Mouse (Mus musculus): Measurements from ENCODE around the gene Eef1akmt1.

The Eef1akmt1 gene

DNA sequence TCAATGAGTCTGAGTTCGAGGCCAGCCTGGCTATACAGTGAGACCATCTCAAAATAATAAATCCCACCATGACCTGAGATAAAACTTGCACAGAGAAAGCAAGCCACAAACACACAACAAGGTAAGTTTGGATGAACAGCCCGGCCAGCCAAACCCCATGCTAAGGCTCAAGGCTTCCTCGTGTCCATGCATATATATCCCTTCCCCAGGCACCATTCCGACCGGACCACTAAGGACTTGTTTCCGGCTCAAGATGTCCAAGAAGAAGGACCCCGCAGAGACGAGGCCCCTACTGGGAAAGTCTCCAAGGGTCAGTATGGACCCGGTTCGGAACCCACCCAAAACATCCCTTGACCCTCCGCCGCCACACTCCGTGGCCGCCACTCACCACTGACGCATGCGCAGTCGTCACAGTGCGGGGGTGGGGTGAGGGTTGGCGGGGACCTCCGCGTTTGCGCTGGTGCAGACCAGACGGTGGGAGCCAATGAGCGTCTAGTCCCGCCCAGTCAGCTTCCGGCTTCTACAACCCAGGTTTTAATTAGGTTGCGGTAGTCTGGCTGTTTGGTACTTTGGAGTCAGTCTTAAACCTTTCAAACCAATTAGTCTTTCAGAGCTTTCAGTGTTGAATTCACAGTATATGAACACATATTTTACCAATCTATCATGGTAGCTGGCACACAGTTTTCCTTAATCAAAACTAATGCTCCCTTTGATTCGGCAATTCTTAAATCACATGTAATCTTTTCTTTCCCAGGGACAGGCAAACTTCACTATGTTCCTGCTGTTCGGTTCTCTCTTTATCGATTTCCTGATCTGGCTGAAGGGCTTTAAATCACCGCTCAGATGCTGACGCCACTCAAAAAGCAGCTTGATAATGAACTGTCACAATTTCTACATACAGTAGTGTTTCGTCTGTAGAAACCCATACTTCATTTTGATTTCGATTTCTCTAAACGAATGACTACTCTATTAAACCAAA, at the start of gene Eef1akmt1:
Gene Eef1akmt1 (minus strand): TSS at position 458 of the 979 bp plus-strand sequence.
- DNase-seq: peak; percentile 94 to 95

DNA sequence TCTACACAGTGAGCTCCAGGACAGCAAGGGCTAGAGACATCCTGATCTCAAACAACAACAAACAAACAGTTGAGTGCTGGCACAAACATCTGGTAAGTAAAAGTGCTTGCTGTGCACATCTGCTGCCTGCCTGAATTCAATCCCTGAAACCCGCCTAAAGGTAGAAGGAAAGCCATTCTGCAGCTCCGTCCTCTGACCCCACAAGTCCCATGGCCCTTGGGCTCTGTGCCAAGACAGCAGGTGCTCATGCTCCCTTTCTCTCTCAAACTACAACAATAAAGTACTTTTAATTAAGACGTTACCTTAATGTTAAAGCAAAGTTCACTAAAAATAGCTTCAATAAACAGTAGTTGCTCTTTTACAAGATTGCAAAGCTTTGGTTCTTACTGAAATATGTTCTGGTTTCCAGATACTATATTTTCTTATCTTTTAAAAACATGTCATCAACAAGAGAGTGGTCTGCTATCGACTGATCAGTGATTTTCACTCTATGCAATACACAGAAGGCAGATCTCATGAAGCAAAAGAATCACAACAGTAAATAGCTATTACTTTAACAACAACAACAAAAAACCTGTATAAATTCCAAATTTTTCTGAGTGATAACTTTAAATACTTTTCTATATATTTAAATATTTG, 49.3 kb upstream of the Eef1akmt1 start:
- peak; percentile 11 to 34 for DNase-seq

DNA sequence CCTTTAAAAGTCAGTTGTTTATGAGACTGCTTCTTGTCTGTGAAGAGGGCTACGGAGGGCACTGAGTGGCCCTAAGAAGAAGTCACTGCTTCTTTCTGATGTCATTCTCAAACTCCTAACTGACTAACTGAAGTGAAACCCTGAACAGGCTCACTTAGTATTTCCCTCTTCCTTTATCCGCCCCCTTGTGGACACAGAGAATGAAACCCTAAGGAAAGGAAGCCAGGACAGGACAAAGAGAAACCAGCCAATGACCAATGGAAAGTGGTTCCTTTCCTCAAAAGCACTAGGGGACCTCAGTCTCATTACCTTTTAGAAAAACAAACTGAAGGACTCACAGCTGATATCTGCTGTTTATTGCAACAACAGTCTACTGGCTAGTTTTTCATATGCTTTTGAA, 48.1 kb upstream of the Eef1akmt1 start:
- DNase-seq: peak; percentile 15 to 33

DNA sequence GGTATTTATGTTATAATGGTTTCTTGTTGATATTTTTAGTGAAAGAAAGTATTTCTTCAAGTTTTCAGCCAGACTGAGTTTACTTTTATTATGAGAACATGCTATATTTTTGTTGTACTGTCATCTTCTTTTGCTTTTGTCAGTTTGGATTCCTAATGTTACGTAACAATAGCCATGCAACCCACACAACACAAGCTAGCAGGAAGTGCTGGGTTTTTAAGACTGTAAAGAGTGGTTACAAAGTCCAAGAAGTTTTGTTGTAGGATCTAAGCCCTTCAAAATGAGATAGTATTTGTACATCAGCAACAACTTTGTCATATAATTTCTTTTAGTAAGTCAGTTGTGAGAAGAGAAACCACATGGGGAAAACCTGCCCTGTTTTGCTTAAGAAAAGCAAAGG, 46.3 kb upstream of the Eef1akmt1 start:
- no peak for DNase-seq

DNA sequence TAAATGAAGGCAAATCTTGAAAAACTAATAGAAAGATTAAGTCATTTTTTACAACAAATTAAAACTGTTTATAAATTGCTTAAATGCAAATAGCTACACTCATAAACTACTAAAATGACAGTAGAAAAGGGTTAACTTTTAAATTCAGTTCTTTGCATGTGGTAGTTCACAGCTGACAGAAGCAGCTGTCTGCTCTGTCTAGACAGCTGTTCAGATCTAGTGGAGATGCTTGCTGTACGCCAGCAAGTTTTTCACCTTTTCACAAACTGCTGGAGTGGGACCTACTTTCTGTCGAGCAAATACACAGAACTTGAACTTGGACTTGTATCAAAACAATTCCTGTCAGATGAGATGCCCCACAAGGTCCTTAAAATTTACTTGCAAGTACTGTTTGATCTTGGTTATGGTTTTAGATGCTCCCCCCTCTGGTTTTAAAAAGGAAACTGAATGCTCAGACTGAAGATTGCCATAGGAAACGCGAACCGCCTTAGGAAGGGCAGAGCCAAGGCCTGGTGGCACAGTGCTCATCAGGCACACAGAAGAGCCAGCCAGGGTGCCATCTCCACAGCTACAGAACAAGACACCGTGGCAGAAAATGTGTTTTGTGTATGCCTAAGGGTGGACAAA, 45.0 kb upstream of the Eef1akmt1 start:
- no peak for DNase-seq

DNA sequence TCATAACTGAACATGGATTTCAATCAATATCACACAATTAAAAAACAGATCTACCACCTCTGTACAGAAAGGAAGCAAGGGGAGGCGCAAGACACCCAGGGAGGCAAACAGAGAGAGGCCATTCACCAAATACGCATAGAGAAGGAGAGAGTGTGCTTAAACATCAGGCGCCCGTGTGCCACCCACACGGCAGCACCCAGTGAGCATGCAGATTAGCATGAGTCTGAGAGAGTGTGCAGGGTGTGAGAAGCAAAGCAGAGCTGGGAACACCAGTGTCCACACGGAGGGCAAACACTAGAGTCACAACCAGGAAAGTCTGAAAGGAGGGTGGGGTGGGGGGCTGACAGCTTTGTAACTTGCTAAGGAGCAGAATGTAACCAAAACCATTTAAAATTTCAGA, 44.4 kb upstream of the Eef1akmt1 start:
- no peak for DNase-seq

DNA sequence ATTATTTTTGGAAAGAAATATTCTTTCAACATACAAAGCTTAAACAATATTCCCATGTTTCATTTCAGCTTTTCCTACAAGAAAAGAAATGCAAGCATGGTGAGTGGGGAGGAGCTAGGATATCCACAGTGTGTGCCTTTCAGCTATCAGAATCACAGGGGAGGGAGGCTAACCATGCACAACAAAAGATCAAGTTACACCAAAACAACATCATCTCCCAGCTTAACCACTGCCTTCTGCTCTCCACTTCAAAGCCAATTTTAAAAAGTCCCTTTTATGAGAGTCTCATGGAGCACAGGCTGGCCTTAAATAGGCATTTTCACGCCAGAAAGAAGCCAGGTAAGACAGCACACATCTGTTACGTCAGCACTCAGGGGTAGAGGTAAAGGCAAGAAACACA, 39.6 kb upstream of the Eef1akmt1 start:
- DNase-seq: no peak

DNA sequence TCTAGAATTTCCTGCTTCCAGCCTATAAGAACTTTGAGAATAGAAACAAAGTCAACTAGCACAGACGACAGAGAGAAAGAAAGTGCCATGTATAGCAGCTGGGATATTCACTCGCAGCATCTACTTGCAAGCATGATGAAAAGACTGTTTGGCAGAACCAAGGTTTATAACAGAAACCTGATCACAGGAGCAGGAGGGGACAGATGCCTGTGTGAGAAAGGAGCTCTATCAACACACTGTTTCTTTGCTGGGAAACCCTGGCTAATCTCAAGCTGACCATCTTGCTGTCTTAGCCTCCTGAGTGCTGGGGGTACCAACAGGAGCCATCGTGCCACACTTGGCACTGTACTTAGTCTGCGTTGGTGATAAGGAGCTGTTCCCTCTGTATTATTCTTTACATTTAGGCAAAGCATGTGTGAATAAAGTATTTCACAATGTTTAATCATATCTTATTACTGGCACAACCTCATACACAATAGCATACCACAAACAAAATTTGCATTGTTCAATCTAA, 38.5 kb upstream of the Eef1akmt1 start:
- no peak for DNase-seq

DNA sequence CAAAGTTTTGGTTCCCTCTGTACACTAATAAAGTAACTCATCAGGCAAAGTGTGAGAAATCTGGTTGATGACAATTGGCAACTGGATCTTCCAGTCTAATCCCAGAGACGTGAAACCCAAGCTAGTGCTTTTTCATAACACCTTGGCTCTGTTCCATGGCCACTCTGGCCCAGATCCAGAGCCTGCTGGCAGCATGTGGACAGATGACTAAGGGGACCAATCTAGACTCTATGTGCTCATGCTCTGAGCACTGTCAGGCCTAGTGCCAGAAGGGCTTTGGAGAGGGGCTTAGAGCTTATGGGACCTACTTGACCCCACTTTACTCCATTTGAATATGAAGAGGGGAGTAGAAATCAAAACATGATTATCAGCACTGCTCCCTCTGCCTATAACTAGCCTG, 36.1 kb upstream of the Eef1akmt1 start:
- peak; percentile 78 to 88 for DNase-seq

DNA sequence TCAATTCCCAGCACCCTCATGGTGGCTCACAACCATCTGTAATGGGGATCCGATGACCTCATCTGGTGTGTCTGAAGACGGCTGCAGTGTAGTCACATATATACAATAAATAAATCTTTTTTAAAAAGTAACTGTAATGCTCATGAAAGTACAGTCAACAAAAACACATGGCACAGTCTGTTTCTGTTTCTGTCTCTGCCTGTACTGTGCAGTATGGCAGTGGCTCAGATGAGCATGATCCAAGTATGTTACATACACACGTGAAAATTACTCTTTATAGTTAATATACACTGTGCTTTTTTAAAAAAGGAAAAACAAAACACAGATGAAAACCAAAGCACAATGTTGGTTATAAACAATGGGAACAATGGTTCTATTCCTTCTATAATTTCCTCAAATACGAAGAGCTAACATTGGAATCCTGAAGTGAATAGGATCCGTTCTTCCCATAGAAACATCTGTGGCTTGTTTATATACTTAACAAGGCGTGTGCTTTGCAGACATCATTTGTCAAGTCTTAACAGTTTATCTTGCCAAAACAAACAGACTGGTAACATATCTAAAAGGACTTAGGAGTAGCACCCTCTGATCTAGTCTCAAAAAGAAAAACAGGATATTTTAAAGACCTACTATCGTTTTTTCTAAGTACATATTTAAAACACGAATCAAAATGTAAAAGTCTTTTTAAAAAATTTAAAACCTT, 35.4 kb upstream of the Eef1akmt1 start:
- DNase-seq: no peak

DNA sequence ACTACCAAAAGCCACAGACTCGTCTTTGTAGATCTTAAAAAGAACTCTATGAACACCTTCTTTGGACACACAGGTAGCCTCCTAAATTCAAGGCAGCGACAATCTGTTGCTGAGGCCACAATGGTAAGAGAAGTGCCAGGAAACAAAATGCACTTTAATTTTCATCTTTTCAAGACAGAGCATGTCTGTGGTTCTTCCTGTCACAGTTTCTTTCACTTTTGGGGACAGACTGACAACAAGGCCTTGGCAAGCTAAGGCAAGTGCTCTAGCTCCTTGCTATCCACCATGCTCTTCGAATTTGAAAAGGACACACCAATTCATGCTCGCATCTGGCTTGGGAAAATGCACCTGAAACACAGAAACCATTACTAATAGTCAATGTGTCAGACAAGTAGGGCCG, 21.9 kb upstream of the Eef1akmt1 start:
- DNase-seq: no peak

DNA sequence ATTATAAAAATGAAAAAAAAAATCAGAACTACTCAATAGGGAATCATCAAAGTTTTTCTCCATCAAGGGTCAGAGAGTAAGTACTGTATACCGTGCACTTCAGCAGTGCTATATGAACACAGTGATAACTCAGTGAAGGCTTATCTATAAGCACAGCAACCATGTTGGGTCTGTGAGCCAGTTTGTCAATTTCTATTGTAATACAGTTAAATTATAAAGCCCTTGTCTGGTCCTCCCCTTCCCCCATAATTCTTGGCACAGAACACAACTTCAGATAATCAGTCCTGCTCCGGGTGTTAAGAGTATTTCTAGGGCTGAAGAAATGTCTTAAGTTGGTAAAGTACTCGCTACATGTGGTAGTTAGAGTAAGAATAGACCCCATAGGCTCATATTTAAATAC, 20.4 kb upstream of the Eef1akmt1 start:
- no peak for DNase-seq

DNA sequence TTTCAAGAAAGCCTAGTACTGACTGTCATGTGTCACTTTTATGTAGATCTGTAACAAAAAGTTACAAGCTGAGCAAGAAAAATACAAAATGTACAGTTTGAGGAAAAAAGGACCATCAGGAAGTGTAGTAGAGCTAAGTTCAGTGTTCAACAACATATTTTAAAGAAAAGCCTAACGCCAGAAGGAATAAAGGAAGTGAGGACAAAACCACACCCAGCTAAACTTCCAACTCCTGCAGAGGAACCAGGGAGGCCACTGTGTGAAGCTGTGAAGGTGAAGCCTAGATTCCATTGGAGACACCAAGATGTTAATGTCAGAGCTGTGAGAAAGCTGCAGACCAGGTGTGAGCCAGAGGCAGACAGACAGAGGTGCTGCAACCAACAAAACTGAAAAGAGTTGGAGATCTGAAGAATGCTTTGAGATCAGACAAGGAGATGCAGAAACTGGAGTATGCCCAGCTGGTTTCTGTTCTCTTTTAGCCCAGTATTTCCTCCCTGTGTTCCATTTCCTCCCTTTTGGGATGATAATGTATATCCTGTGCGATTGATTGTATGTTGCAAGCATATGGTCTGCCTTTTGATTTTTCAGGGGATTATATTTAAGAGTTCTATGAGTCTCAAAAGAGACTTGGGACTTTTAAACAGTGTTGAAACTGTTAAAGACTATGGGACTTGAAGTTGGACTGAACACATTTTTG, 5.1 kb upstream of the Eef1akmt1 start:
- DNase-seq: no peak

DNA sequence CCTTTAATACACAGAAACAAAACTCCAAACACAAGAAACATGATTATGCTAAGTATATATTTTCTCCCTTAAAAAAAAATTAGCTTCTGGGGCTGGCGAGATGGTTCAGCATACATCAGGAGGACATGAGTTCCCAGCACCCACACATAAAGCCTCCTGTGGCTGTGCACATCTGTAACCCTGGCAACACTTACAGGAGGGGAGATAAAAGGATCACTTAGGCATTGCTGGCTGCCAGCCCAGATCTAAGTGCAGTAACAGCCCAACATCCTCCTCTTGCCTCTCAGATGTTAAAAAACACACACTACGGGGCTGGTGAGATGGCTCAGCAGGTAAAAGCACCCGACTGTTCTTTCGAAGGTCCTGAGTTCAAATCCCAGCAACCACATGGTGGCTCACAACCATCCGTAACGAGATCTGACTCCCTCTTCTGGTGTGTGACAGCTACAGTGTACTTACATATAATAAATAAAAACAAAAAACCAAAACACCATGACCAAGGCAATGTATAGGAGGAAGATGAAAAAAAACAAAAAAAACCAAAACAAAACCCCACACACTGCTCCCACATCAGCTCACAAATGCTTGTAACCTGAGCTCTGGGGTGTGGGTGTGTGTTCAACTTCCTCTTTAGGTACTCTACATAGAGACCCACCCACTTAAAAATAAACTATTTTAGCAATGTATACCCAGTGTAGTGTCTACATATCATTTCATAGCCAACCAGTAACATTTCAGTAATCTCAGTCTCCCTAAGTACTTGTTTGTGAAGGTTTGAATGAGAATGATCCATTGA, 3.6 kb upstream of the Eef1akmt1 start:
- no peak for DNase-seq

DNA sequence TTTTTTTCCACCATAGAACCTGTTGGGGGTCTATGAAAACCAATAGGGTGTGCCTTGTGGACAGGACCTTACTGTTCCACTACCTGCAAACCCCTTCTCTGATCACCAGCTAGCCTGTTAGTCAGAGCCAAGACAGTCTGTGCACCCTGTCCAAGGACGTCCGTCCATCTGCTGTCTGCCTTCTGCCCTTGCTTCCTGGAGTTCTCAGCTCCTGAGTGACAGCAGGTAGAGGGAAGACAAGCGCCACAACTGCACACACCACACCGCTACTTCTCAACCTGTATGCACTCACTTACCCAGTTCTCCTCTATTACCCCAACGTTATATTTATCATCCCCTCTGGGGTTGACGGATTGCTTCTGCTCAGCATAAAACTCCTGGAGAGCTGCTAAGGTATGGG, 5.8 kb downstream of the Eef1akmt1 start:
- DNase-seq: no peak

DNA sequence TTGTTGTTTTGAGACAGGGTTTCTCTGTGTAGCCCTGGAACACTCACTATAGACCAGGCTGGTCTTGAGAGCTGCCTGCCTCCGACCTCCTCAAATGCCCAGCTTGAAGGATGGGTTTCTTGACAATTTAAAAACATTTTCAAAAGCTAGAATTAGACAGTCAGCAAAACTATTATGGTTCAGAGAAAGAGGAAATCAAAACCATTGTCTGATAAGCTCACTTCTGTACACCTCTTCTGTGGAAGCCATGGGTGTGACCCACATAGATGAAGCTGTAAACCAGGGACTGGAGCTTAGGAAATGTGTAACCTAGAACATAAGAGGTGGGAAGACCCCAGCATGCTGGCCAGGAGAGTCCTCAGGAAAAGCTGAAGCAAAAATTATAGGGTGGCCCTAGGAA, 14.5 kb downstream of the Eef1akmt1 start:
- no peak for DNase-seq

DNA sequence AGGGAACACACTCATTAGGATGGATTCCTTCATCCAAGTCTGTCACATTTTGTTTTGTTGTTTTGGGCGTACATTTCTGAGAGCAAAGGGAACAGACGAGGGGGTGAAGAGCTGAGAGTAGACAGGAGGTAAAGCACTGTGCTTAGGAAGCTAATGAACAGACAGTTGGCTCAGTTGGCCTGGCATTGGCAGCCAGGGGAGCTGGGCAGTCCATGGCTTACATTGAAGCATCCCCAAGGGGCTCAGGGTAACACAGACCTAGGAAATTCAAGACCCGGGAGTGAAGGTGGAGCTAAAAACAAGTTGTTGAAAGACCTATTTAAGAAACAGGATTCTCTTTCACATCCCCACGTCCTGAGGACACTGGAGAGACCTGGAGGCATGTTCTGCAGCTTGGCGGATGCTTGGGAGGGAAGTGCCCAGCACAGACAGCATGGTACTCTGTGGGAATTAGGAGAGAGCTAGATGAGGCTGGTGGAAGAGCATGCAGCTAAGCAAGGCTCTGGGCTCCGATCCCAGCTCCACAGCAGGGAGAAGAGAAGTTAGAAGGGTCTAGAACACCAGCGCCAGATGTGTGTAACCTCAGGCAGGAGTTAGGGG, 15.8 kb downstream of the Eef1akmt1 start:
- DNase-seq: no peak

DNA sequence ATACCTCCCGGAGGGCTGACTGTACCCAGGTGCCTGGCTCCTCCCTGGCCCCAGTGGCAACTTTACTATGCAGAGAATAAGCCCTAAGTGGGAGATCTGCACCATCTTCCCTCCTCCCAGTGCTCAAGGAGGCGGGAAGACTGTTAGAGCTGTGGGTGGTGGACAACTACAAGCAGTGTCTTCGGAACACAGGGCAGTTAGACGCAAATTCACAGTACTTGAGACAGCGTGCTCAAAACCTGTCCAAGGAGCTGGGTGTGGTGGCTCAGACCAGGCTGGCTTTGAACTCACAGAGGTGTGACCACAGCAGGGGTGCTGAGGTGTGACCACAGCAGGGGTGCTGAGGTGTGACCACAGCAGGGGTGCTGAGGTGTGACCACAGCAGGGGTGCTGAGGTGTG, 17.0 kb downstream of the Eef1akmt1 start:
- no peak for DNase-seq

DNA sequence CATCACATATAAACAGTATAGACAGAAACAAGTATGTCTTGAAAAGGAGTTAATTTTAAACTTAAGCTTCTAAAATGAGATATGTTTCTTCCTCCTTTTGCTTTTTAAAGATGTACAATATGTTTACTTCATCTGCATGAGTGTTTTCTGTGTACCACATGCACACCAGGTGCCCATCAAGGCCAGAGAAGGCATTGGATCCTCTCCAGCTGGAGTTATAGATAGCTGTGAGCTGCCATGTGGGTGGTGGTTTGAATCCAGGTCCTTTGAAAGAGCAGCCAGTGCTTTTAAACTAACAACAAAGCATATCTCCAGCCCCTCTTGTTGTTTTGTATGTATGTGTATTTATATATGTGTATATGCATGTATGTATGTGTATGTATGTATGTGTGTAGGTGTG, 18.5 kb downstream of the Eef1akmt1 start:
- DNase-seq: no peak

DNA sequence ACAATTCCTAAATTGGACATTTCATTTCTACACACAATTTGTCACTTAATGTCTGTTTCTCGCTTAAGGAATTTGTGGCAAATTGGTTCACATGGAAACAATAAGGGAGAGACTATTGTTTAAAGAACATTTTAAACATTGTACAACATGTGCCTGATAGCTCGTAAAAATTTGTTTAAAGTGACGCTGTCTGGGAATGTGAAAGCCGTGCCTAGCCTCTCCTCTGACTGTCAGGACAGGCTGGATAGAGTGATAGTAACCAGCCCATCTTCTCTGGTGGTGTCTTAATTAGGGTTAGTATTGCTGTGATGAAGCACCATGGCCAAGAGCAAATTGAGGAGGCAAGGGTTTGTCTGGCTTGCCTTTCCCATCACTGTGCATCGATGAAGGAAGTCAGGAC, 24.4 kb downstream of the Eef1akmt1 start:
- DNase-seq: no peak

DNA sequence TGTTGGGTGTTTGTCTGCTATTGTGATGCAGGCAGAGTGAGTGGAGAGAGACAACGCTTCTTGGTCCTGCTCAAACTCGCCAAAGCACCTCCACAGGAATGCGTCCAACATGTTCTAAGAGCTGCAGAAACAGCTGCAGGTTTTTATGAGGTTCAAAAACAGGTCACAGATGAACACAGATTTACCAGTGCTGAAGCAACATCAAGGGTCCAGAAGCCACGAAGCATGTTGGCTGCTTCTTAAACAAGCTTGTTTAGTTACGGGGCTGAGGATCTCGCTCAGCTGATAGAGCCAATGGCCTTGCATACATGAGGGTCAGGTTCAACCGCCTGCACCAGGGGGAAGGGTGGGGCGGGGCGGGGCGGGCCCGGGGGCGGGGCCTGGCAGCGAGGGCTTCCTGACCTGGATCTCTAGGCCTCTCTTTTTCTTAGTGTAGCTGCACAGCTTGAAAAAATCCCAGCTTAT, 24.8 kb downstream of the Eef1akmt1 start:
- no peak for DNase-seq

All from kidney, adult 8-10 months (tissue).